ENCODE assay signal across 8 mouse cellular contexts in the genomic region with DNA sequence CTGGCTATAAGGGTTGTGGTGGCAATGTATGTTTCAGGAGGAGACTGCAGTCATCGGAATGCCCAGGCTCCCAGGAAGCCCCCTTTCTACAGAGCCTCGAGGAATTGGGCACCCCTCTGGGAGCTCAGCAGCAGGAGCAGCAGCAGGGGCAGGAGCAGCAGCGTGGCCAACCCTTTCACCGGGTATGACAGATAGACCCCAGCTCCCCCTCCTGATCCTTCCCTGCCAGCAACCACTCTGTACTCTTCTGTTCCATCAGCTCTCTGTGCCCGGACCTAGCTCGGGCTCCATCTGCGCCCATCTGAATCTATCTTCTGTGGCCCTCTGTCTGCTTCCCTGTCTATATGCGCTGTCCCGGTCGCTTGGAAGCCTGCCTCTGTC. TPM values are rescaled to one million over a fixed set of nuclear protein-coding genes. Genes with fewer than 3 reads are reported as not detected.
DNase-seq lines count a peak whose midpoint lies in the region; ATAC-seq lines count a peak whose summit lies in the region.

No protein-coding gene starts in this region.

- peak overlapping the region; percentile 26; the same call in 1 of the 2 replicates for H3K9ac ChIP-seq in kidney, embryonic 15.5 days
- H3K9ac ChIP-seq in hindbrain, embryonic 15.5 days: peak overlapping the region; percentile 10; the same call in 1 of the 2 replicates
- no peak overlapping the region for H3K9ac ChIP-seq in midbrain, embryonic 14.5 days (replicated peaks; ENCODE audit: low read length)

- H3K27ac ChIP-seq in kidney, embryonic 15.5 days: no peak overlapping the region
- peak overlapping the region; percentile 59 for H3K27ac ChIP-seq in brown adipose tissue, adult 24 weeks (replicated peaks; ENCODE audit: low read depth, low read length)
- H3K27ac ChIP-seq in hindbrain, embryonic 15.5 days (replicated peaks): no peak overlapping the region
- no peak overlapping the region for H3K27ac ChIP-seq in midbrain, embryonic 14.5 days (replicated peaks; ENCODE audit: low read depth, low read length)

- ATAC-seq in kidney, embryonic 15.5 days (replicated peaks; ENCODE audit: low FRiP score): peak; percentile 31; the same call in 1 of the 2 replicates
- ATAC-seq in hindbrain, embryonic 15.5 days (ENCODE audit: low FRiP score, low read depth): peak; percentile 57; the same call in 1 of the 2 replicates
- ATAC-seq in midbrain, embryonic 14.5 days (ENCODE audit: low FRiP score, low TSS enrichment): peak; percentile 48; the same call in 1 of the 2 replicates

- peaks cover 4% of the 10 kb centered on the region; the same call in 1 of the 2 replicates for H3K27me3 ChIP-seq in kidney, embryonic 15.5 days
- no peaks in the 10 kb centered on the region for H3K27me3 ChIP-seq in hindbrain, embryonic 15.5 days
- no peaks in the 10 kb centered on the region for H3K27me3 ChIP-seq in midbrain, embryonic 14.5 days (ENCODE audit: control insufficient read depth, insufficient read depth, low read length)

- WGBS in kidney, embryonic 15.5 days: 28% methylated on average over 10 of the region's 10 CpGs
- WGBS in hindbrain, embryonic 15.5 days: 23% methylated on average over 10 of the region's 10 CpGs
- WGBS in midbrain, embryonic 14.5 days: 18% methylated on average over 10 of the region's 10 CpGs

- peaks cover 24% of the 10 kb centered on the region for H3K4me1 ChIP-seq in kidney, embryonic 15.5 days
- peaks cover 10% of the 10 kb centered on the region; the same call in 1 of the 2 replicates for H3K4me1 ChIP-seq in brown adipose tissue, adult 24 weeks (ENCODE audit: control insufficient read depth, insufficient read depth, insufficient read length, low read length)
- H3K4me1 ChIP-seq in hindbrain, embryonic 15.5 days (replicated peaks): peaks cover 15% of the 10 kb centered on the region
- peaks cover 3% of the 10 kb centered on the region; the same call in 1 of the 2 replicates for H3K4me1 ChIP-seq in midbrain, embryonic 14.5 days (ENCODE audit: control insufficient read depth, insufficient read depth, low read length)

- no peaks in the 10 kb centered on the region for H3K36me3 ChIP-seq in kidney, embryonic 15.5 days
- no peaks in the 10 kb centered on the region for H3K36me3 ChIP-seq in hindbrain, embryonic 15.5 days
- no peaks in the 10 kb centered on the region for H3K36me3 ChIP-seq in midbrain, embryonic 14.5 days (ENCODE audit: control insufficient read depth, insufficient read depth, low read length)

- no peaks in the 10 kb centered on the region for H3K9me3 ChIP-seq in kidney, embryonic 15.5 days (replicated peaks)
- no peaks in the 10 kb centered on the region for H3K9me3 ChIP-seq in hindbrain, embryonic 15.5 days
- no peaks in the 10 kb centered on the region for H3K9me3 ChIP-seq in midbrain, embryonic 14.5 days (ENCODE audit: control insufficient read depth, low read length)

- H3K4me2 ChIP-seq in kidney, embryonic 15.5 days: peak overlapping the region; percentile 71
- H3K4me2 ChIP-seq in hindbrain, embryonic 15.5 days: peak overlapping the region; percentile 58
- H3K4me2 ChIP-seq in midbrain, embryonic 14.5 days (ENCODE audit: low read length): peak overlapping the region; percentile 51

- DNase-seq in kidney, postnatal 25 days: no peak
- no peak for DNase-seq in midbrain, embryonic 14.5 days
- no peak for DNase-seq in urinary bladder, adult 2 months (ENCODE audit: low spot score)
- DNase-seq in frontal cortex, adult 2 months (ENCODE audit: extremely low spot score in 1 of 2, low spot score in 1 of 2): no peak
- DNase-seq in embryo, embryonic 10.5 days (ENCODE audit: low spot score): no peak

- peak overlapping the region; percentile 32 for H3K4me3 ChIP-seq in kidney, embryonic 15.5 days (replicated peaks)
- H3K4me3 ChIP-seq in brown adipose tissue, adult 24 weeks (ENCODE audit: insufficient read depth, low read depth, low read length): peak overlapping the region; percentile 59
- H3K4me3 ChIP-seq in hindbrain, embryonic 15.5 days: peak overlapping the region; percentile 26
- H3K4me3 ChIP-seq in midbrain, embryonic 14.5 days (replicated peaks; ENCODE audit: low read depth, low read length): peak overlapping the region; percentile 19

RNA-seq across cellular contexts. Expression of a gene that starts 2.0 kb away (rescaled TPM):
- 99.8 and 104 TPM in 2 replicates for polyA plus RNA-seq in kidney, embryonic 15.5 days (2015; fragmentation: Nextera tagmentation; extraction: Ambion mirVana)
- 13.7 and 23.6 TPM in 2 replicates for polyA plus RNA-seq in brown adipose tissue, adult 24 weeks (2012; ENCODE audit: insufficient read depth, insufficient read length, missing spikeins)
- 121 and 129 TPM in 2 replicates for polyA plus RNA-seq in hindbrain, embryonic 15.5 days (2015; fragmentation: Nextera tagmentation; extraction: Ambion mirVana)
- polyA plus RNA-seq in midbrain, embryonic 14.5 days (2014; fragmentation: Nextera tagmentation; extraction: Ambion mirVana): 122 and 134 TPM in 2 replicates
- polyA plus RNA-seq in urinary bladder, adult 2 months (2012; rRNA removed): 47.7 and 57.3 TPM in 2 replicates
- 185 and 212 TPM in 2 replicates for polyA plus RNA-seq in frontal cortex, adult 2 months (2012; rRNA removed)

RNA-seq across cellular contexts. Expression of a gene that starts 32.1 kb away (rescaled TPM):
- 300 and 318 TPM in 2 replicates for polyA plus RNA-seq in kidney, embryonic 15.5 days (2015; fragmentation: Nextera tagmentation; extraction: Ambion mirVana)
- polyA plus RNA-seq in brown adipose tissue, adult 24 weeks (2012; ENCODE audit: insufficient read depth, insufficient read length, missing spikeins): 84.2 and 89.0 TPM in 2 replicates
- polyA plus RNA-seq in hindbrain, embryonic 15.5 days (2015; fragmentation: Nextera tagmentation; extraction: Ambion mirVana): 146 and 149 TPM in 2 replicates
- 110 and 114 TPM in 2 replicates for polyA plus RNA-seq in midbrain, embryonic 14.5 days (2014; fragmentation: Nextera tagmentation; extraction: Ambion mirVana)
- 128 and 150 TPM in 2 replicates for polyA plus RNA-seq in urinary bladder, adult 2 months (2012; rRNA removed)
- 111 and 131 TPM in 2 replicates for polyA plus RNA-seq in frontal cortex, adult 2 months (2012; rRNA removed)

RNA-seq across cellular contexts. Expression of a gene that starts 45.2 kb away (rescaled TPM):
- not detected in 2 replicates for polyA plus RNA-seq in kidney, embryonic 15.5 days (2015; fragmentation: Nextera tagmentation; extraction: Ambion mirVana)
- not detected in 2 replicates for polyA plus RNA-seq in brown adipose tissue, adult 24 weeks (2012; ENCODE audit: insufficient read depth, insufficient read length, missing spikeins)
- not detected in 2 replicates for polyA plus RNA-seq in hindbrain, embryonic 15.5 days (2015; fragmentation: Nextera tagmentation; extraction: Ambion mirVana)
- not detected in 2 replicates for polyA plus RNA-seq in midbrain, embryonic 14.5 days (2014; fragmentation: Nextera tagmentation; extraction: Ambion mirVana)
- polyA plus RNA-seq in urinary bladder, adult 2 months (2012; rRNA removed): not detected in 2 replicates
- not detected in 2 replicates for polyA plus RNA-seq in frontal cortex, adult 2 months (2012; rRNA removed)

RNA-seq across cellular contexts. Expression of a gene that starts 54.2 kb away (rescaled TPM):
- 54.0 and 57.9 TPM in 2 replicates for polyA plus RNA-seq in kidney, embryonic 15.5 days (2015; fragmentation: Nextera tagmentation; extraction: Ambion mirVana)
- polyA plus RNA-seq in brown adipose tissue, adult 24 weeks (2012; ENCODE audit: insufficient read depth, insufficient read length, missing spikeins): 36.6 and 42.2 TPM in 2 replicates
- polyA plus RNA-seq in hindbrain, embryonic 15.5 days (2015; fragmentation: Nextera tagmentation; extraction: Ambion mirVana): 43.6 and 47.7 TPM in 2 replicates
- polyA plus RNA-seq in midbrain, embryonic 14.5 days (2014; fragmentation: Nextera tagmentation; extraction: Ambion mirVana): 42.4 and 47.8 TPM in 2 replicates
- 36.9 and 38.6 TPM in 2 replicates for polyA plus RNA-seq in urinary bladder, adult 2 months (2012; rRNA removed)
- 97.4 and 102 TPM in 2 replicates for polyA plus RNA-seq in frontal cortex, adult 2 months (2012; rRNA removed)

RNA-seq across cellular contexts. Expression of a gene that starts 54.9 kb away (rescaled TPM):
- 167 and 173 TPM in 2 replicates for polyA plus RNA-seq in kidney, embryonic 15.5 days (2015; fragmentation: Nextera tagmentation; extraction: Ambion mirVana)
- 209 and 224 TPM in 2 replicates for polyA plus RNA-seq in brown adipose tissue, adult 24 weeks (2012; ENCODE audit: insufficient read depth, insufficient read length, missing spikeins)
- 201 and 205 TPM in 2 replicates for polyA plus RNA-seq in hindbrain, embryonic 15.5 days (2015; fragmentation: Nextera tagmentation; extraction: Ambion mirVana)
- polyA plus RNA-seq in midbrain, embryonic 14.5 days (2014; fragmentation: Nextera tagmentation; extraction: Ambion mirVana): 93.4 and 154 TPM in 2 replicates
- polyA plus RNA-seq in urinary bladder, adult 2 months (2012; rRNA removed): 124 and 134 TPM in 2 replicates
- 110 and 131 TPM in 2 replicates for polyA plus RNA-seq in frontal cortex, adult 2 months (2012; rRNA removed)
